Mouse (Mus musculus) ES-E14 (cell line): ENCODE measurements around the gene B3galt1. TPM values are rescaled to one million over a fixed set of nuclear protein-coding genes. Genes with fewer than 3 reads are reported as not detected.

ENCODE experiments used
- DNase-seq: peaks from one replicate; pipeline ENCODE4 v3.0.0-alpha.2; 2013; ENCODE audit warnings: low read depth, low spot score
- H3K27ac ChIP-seq: 2 replicates; pipeline ENCODE4 v1.5.1; 2012; ENCODE audit warnings: low read depth, mild to moderate bottlenecking, low read length, moderate library complexity, mixed read lengths; ENCODE audit not compliant: poor library complexity, insufficient read depth, severe bottlenecking
- H3K36me3 ChIP-seq: 2 replicates; pipeline ENCODE4 v1.6.1; 2012; ENCODE audit warnings: mild to moderate bottlenecking, low read length, moderate library complexity, mixed read lengths; ENCODE audit not compliant: control insufficient read depth, poor library complexity, insufficient read depth, severe bottlenecking
- H3K4me1 ChIP-seq, 2 experiments: fragments of 150-350 bp in 1 of 2; sonication (generic) in 1 of 2; 2 replicates each; pipeline ENCODE4 v1.6.1; 2012; ENCODE audit warnings: low read length in 2 of 2, mild to moderate bottlenecking in 1 of 2, mixed read lengths in 1 of 2; ENCODE audit not compliant: control insufficient read depth in 2 of 2, insufficient read depth in 2 of 2, poor library complexity in 1 of 2
- H3K4me3 ChIP-seq, 2 experiments: fragments of 150-350 bp in 1 of 2; sonication (generic) in 1 of 2; 2 replicates each; pipeline ENCODE4 v1.5.1; 2012; ENCODE audit warnings: low read length in 2 of 2, low read depth in 1 of 2, mild to moderate bottlenecking in 1 of 2, mixed read lengths in 1 of 2; ENCODE audit not compliant: insufficient read depth in 1 of 2, poor library complexity in 1 of 2, severe bottlenecking in 1 of 2
- H3K9ac ChIP-seq: 2 replicates; pipeline ENCODE4 v1.6.1; 2012; ENCODE audit warnings: low read depth, mild to moderate bottlenecking, low read length, mixed read lengths; ENCODE audit not compliant: poor library complexity, insufficient read depth, severe bottlenecking
- H3K9me3 ChIP-seq: fragments of 150-350 bp; sonication (generic); 2 replicates; pipeline ENCODE4 v1.6.1; 2012; ENCODE audit warnings: low read depth, mild to moderate bottlenecking, low read length; ENCODE audit not compliant: control insufficient read depth, insufficient read depth
- CHD2 ChIP-seq: IDR thresholded peaks from 2 replicates; pipeline ENCODE4 v1.6.1; 2014; ENCODE audit warnings: mild to moderate bottlenecking, low read depth, low read length, inconsistent platforms
- HCFC1 ChIP-seq: IDR thresholded peaks from 2 replicates; pipeline ENCODE4 v1.6.1; 2012; ENCODE audit warnings: low read length, inconsistent platforms, borderline replicate concordance; ENCODE audit not compliant: insufficient read depth
- MAFK ChIP-seq: IDR thresholded peaks from 2 replicates; pipeline ENCODE4 v1.6.1; 2014; ENCODE audit warnings: mild to moderate bottlenecking, low read depth, low read length, inconsistent platforms; ENCODE audit not compliant: insufficient read depth
- ZC3H11A ChIP-seq: IDR thresholded peaks from 2 replicates; pipeline ENCODE4 v1.6.1; 2012; ENCODE audit warnings: low read depth, mild to moderate bottlenecking, inconsistent platforms, low read length, borderline replicate concordance
- ZNF384 ChIP-seq: IDR thresholded peaks from 2 replicates; pipeline ENCODE4 v1.6.1; 2012; ENCODE audit warnings: low read depth, low read length, inconsistent platforms
- in situ Hi-C, 2 experiments: fragments of 600-800 bp; cut with MboI; formaldehyde crosslinking; loops; one replicate each; pipeline ENCODE4 v1.15.1; 2025; ENCODE audit warnings: low sequenced_read_pairs in 2 of 2, inconsistent platforms in 1 of 2; ENCODE audit not compliant: unreplicated experiment in 2 of 2
- total RNA-seq: library from RNA; depleted of rRNA; stranded (reverse); fragments of 300-350 nt; gene quantifications from 2 replicates; pipeline ENCODE4 v1.2.3, GENCODE M21; 2012

Gene B3galt1
- total RNA-seq, 1 experiment: 1.5 TPM

- in situ Hi-C loops: no loop called here
- TF ChIP-seq ZC3H11A (no peak), CHD2 (no peak), MAFK (no peak), ZNF384 (no peak), HCFC1 (no peak)
Observed at GRCm38 (mm10) chr2:67993421-67993820, 427.8 kb downstream of the B3galt1 start.

GRCm38 (mm10) chr2:68003091-68003490 is 437.4 kb downstream of the B3galt1 start:
- in situ Hi-C loops: no loop called here
- Histone ChIP-seq H3K4me3 (no peak overlapping the region), H3K9ac (no peak overlapping the region), H3K36me3 (no peaks in the 10 kb centered on the region), H3K9me3 (no peaks in the 10 kb centered on the region), H3K27ac (no peak overlapping the region), H3K4me1 (no peaks in the 10 kb centered on the region)
- no peak for DNase-seq
- TF ChIP-seq ZNF384 (no peak), HCFC1 (no peak), ZC3H11A (no peak), MAFK (no peak), CHD2 (no peak)

More at GRCm38 (mm10) chr2:67993421-67993820, 427.8 kb downstream of the B3galt1 start:
- Histone ChIP-seq H3K4me1 (no peaks in the 10 kb centered on the region), H3K27ac (no peak overlapping the region), H3K9ac (no peak overlapping the region), H3K4me3 (no peak overlapping the region), H3K9me3 (no peaks in the 10 kb centered on the region), H3K36me3 (no peaks in the 10 kb centered on the region)
- no peak for DNase-seq

- H3K4me3 ChIP-seq: no peak overlapping the region
- no peak overlapping the region for H3K27ac ChIP-seq
- no peaks in the 10 kb centered on the region for H3K9me3 ChIP-seq
- DNase-seq: no peak
- H3K9ac ChIP-seq: no peak overlapping the region
- TF ChIP-seq MAFK (no peak), ZC3H11A (no peak), HCFC1 (no peak), CHD2 (no peak), ZNF384 (no peak)
- in situ Hi-C loops: no loop called here
- H3K4me1 ChIP-seq: no peaks in the 10 kb centered on the region
- H3K36me3 ChIP-seq: no peaks in the 10 kb centered on the region
Observed at GRCm38 (mm10) chr2:68005210-68005609, 439.5 kb downstream of the B3galt1 start.

GRCm38 (mm10) chr2:68005711-68006110 is 440.0 kb downstream of the B3galt1 start:
- TF ChIP-seq ZC3H11A (no peak), MAFK (no peak), ZNF384 (no peak), CHD2 (no peak), HCFC1 (no peak)
- no peak for DNase-seq

GRCm38 (mm10) chr2:68011336-68011735 is 445.7 kb downstream of the B3galt1 start:
- Histone ChIP-seq H3K9me3 (no peaks in the 10 kb centered on the region), H3K9ac (no peak overlapping the region), H3K4me1 (no peaks in the 10 kb centered on the region), H3K4me3 (no peak overlapping the region), H3K36me3 (no peaks in the 10 kb centered on the region), H3K27ac (no peak overlapping the region)
- in situ Hi-C loops: no loop called here
- DNase-seq: no peak
- no peak for TF ChIP-seq CHD2
- TF ChIP-seq HCFC1: no peak

More at GRCm38 (mm10) chr2:68005711-68006110, 440.0 kb downstream of the B3galt1 start:
- H3K9me3 ChIP-seq: no peaks in the 10 kb centered on the region
- no peaks in the 10 kb centered on the region for H3K4me1 ChIP-seq
- H3K27ac ChIP-seq: no peak overlapping the region
- no peaks in the 10 kb centered on the region for H3K36me3 ChIP-seq
- no peak overlapping the region for H3K9ac ChIP-seq
- H3K4me3 ChIP-seq: no peak overlapping the region
- in situ Hi-C loops: no loop called here
